Mouse (Mus musculus) CH12.LX (cell line): ENCODE measurements at regions not wholly inside any gene's neighbourhood (a gene's known extent, or its start where the extent isn't known, plus 50 kb on each side); places are given as distances from the start of the nearest gene placed in this dataset.

Source experiments
- DNase-seq: peaks from one replicate; pipeline ENCODE4 v3.0.0-alpha.2; 2013; ENCODE audit errors: extremely low read depth
- H3K27ac ChIP-seq: 2 replicates; pipeline ENCODE4 v1.5.1; 2012; ENCODE audit warnings: low read depth, mild to moderate bottlenecking, control low read depth, moderate library complexity; ENCODE audit not compliant: insufficient read depth
- H3K27me3 ChIP-seq: replicated peaks from 2 replicates; pipeline ENCODE3; 2012; ENCODE audit warnings: inconsistent platforms
- H3K36me3 ChIP-seq, 2 experiments: replicated peaks in 1 of 2; 2 replicates each; pipeline versions ENCODE3 to v1.6.1; 2012; ENCODE audit warnings: inconsistent platforms in 1 of 2, low read length in 1 of 2, mild to moderate bottlenecking in 1 of 2, mixed read lengths in 1 of 2, moderate library complexity in 1 of 2; ENCODE audit not compliant: control insufficient read depth in 1 of 2, insufficient read depth in 1 of 2
- H3K4me1 ChIP-seq, 2 experiments: 2 replicates each; pipeline ENCODE4 v1.6.1; 2012; ENCODE audit warnings: inconsistent platforms in 1 of 2, moderate library complexity in 1 of 2; ENCODE audit not compliant: insufficient read depth in 2 of 2, control insufficient read depth in 1 of 2
- H3K4me2 ChIP-seq: 2 replicates; pipeline ENCODE4 v1.6.1; 2012; ENCODE audit warnings: low read depth, mild to moderate bottlenecking, control low read depth; ENCODE audit not compliant: poor library complexity, insufficient read depth, severe bottlenecking
- H3K4me3 ChIP-seq, 3 experiments: fragments of 150-350 bp in 1 of 3; sonication (generic) in 1 of 3; replicated peaks in 1 of 3; 2 replicates each; pipeline versions ENCODE3 to v1.5.1; 2011 to 2012; ENCODE audit warnings: low read depth in 2 of 3, low read length in 2 of 3, mild to moderate bottlenecking in 2 of 3, moderate library complexity in 2 of 3, control low read depth in 1 of 3, improper control_type of control experiment in 1 of 3, inconsistent platforms in 1 of 3, mixed read lengths in 1 of 3; ENCODE audit not compliant: poor library complexity in 1 of 3
- H3K79me2 ChIP-seq: replicated peaks from 2 replicates; pipeline ENCODE4 v1.6.1; 2012; ENCODE audit warnings: mild to moderate bottlenecking, moderate library complexity; ENCODE audit not compliant: control insufficient read depth, poor library complexity, insufficient read depth, severe bottlenecking; ENCODE audit errors: extremely low read depth
- H3K9ac ChIP-seq: 2 replicates; pipeline ENCODE4 v1.6.1; 2012; ENCODE audit warnings: low read depth, mild to moderate bottlenecking, control low read depth, moderate library complexity; ENCODE audit not compliant: insufficient read depth
- H3K9me3 ChIP-seq: replicated peaks from 2 replicates; pipeline ENCODE3; 2012; ENCODE audit warnings: low read length, inconsistent platforms, mixed read lengths
- CHD1 ChIP-seq: IDR thresholded peaks from 2 replicates; pipeline ENCODE4 v1.6.1; 2012; ENCODE audit warnings: low read depth, low read length, improper control_type of control experiment, inconsistent platforms
- CHD2 ChIP-seq: IDR thresholded peaks from 2 replicates; pipeline ENCODE4 v1.6.1; 2011; ENCODE audit warnings: low read length, improper control_type of control experiment
- ELF1 ChIP-seq: IDR thresholded peaks from 2 replicates; pipeline ENCODE4 v1.6.1; 2014; ENCODE audit warnings: low read depth, mild to moderate bottlenecking, inconsistent platforms, low read length, improper control_type of control experiment
- EP300 ChIP-seq: IDR thresholded peaks from 2 replicates; pipeline ENCODE4 v1.6.1; 2011; ENCODE audit warnings: low read length, improper control_type of control experiment
- ETS1 ChIP-seq: conservative IDR thresholded peaks from 2 replicates; pipeline ENCODE4 v1.6.1; 2012; ENCODE audit warnings: low read depth, mild to moderate bottlenecking, inconsistent platforms, low read length, improper control_type of control experiment, moderate library complexity
- KAT2A ChIP-seq: IDR thresholded peaks from 2 replicates; pipeline ENCODE4 v1.6.1; 2012; ENCODE audit warnings: low read length, improper control_type of control experiment, inconsistent platforms; ENCODE audit not compliant: insufficient replicate concordance
- MAZ ChIP-seq: IDR thresholded peaks from 2 replicates; pipeline ENCODE4 v1.6.1; 2012; ENCODE audit warnings: low read depth, mild to moderate bottlenecking, inconsistent platforms, low read length, improper control_type of control experiment, moderate library complexity
- UBTF ChIP-seq: IDR thresholded peaks from 2 replicates; pipeline ENCODE4 v1.6.1; 2012; ENCODE audit warnings: low read depth, mild to moderate bottlenecking, inconsistent platforms, low read length, improper control_type of control experiment, moderate library complexity
- ZMIZ1 ChIP-seq: IDR thresholded peaks from 2 replicates; pipeline ENCODE4 v1.6.1; 2012; ENCODE audit warnings: low read depth, mild to moderate bottlenecking, inconsistent platforms, low read length, improper control_type of control experiment
- ZNF384 ChIP-seq: IDR thresholded peaks from 2 replicates; pipeline ENCODE4 v1.6.1; 2012; ENCODE audit warnings: low read depth, low read length, improper control_type of control experiment, inconsistent platforms
- dilution Hi-C: fragments of 300-500 bp; cut with MboI; formaldehyde crosslinking; loops from 2 replicates; pipeline ENCODE4 v1.14.3; 2020; ENCODE audit warnings: low sequenced_read_pairs; ENCODE audit not compliant: extremely low pct_unique_long_range_greater_than_20kb, extremely low pct_ligation_motif_present
- in situ Hi-C: fragments of 300-500 bp; cut with MboI; formaldehyde crosslinking; loops from 3 replicates; pipeline ENCODE4 v1.14.3; 2019; ENCODE audit warnings: low sequenced_read_pairs, low pct_ligation_motif_present, low pct_unique_long_range_greater_than_20kb, mixed read lengths

GRCm38 (mm10) chr14:25373167-25373566 lies 85.8 kb upstream of the Zmiz1 start:
- in situ Hi-C loops, result no loop called here
- Histone ChIP-seq H3K4me3 (no peak overlapping the region), H3K9me3 (no peaks in the 10 kb centered on the region), H3K79me2 (no peaks in the 10 kb centered on the region), H3K4me1 (peaks cover 23 to 75% of the 10 kb centered on the region in 2 experiments), H3K27ac (no peak overlapping the region), H3K36me3 (no peaks in the 10 kb centered on the region), H3K9ac (no peak overlapping the region), H3K27me3 (no peaks in the 10 kb centered on the region), H3K4me2 (no peak overlapping the region)
- dilution Hi-C loops, result no loop called here
- no peak for TF ChIP-seq UBTF
- DNase-seq, result no peak

- dilution Hi-C loops (no loop called here), in situ Hi-C loops (no loop called here)
- H3K4me1 ChIP-seq, result peaks cover 31 to 74% of the 10 kb centered on the region in 2 experiments
Observed at GRCm38 (mm10) chr14:25375001-25375400, 84.0 kb upstream of the Zmiz1 start.

GRCm38 (mm10) chr14:25377091-25377490 lies 81.9 kb upstream of the Zmiz1 start:
- Histone ChIP-seq H3K9ac (0 out of 2 replicates have a peak overlapping the region, but pooled peaks have one; percentile 78), H3K4me1 (peaks cover 28 to 64% of the 10 kb centered on the region in 2 experiments), H3K27me3 (no peaks in the 10 kb centered on the region), H3K79me2 (no peaks in the 10 kb centered on the region), H3K36me3 (peaks cover 0 to 5% of the 10 kb centered on the region in 2 experiments), H3K27ac (no peak overlapping the region), H3K9me3 (no peaks in the 10 kb centered on the region), H3K4me3 (no peak overlapping the region), H3K4me2 (peak overlapping the region; percentile 78)
- TF ChIP-seq CHD1 (no peak), ZMIZ1 (no peak), CHD2 (no peak), ELF1 (peak; percentile 17; the same call in 1 of the 2 replicates)
- DNase-seq, result no peak
- in situ Hi-C loops, result no loop called here
- dilution Hi-C loops, result no loop called here

More at GRCm38 (mm10) chr14:25375001-25375400, 84.0 kb upstream of the Zmiz1 start:
- no peaks in the 10 kb centered on the region for H3K9me3 ChIP-seq
- no peaks in the 10 kb centered on the region for H3K36me3 ChIP-seq
- H3K4me2 ChIP-seq, result no peak overlapping the region
- no peaks in the 10 kb centered on the region for H3K27me3 ChIP-seq
- no peaks in the 10 kb centered on the region for H3K79me2 ChIP-seq
- TF ChIP-seq KAT2A (no peak), CHD2 (no peak)
- TF ChIP-seq, all 38 proteins: peak for 0
- Histone ChIP-seq H3K9ac (no peak overlapping the region), H3K4me3 (no peak overlapping the region), H3K27ac (no peak overlapping the region)
- DNase-seq, result no peak

GRCm38 (mm10) chr14:25377554-25377899 lies 81.5 kb upstream of the Zmiz1 start:
- H3K4me1 ChIP-seq, result peaks cover 25 to 62% of the 10 kb centered on the region in 2 experiments
- H3K4me2 ChIP-seq, result peak overlapping the region; percentile 78
- peak overlapping the region; percentile 78 for H3K9ac ChIP-seq
- H3K36me3 ChIP-seq, result peaks cover 0 to 5% of the 10 kb centered on the region in 2 experiments
- peak overlapping the region; percentile 47 to 66 (median 49) for H3K4me3 ChIP-seq
- in situ Hi-C loops, result no loop called here
- H3K27ac ChIP-seq, result peak overlapping the region; percentile 56
- H3K27me3 ChIP-seq, result no peaks in the 10 kb centered on the region
- H3K79me2 ChIP-seq, result no peaks in the 10 kb centered on the region
- dilution Hi-C loops, result no loop called here
- no peaks in the 10 kb centered on the region for H3K9me3 ChIP-seq
- DNase-seq, result no peak
- TF ChIP-seq MAZ, result 0 out of 2 replicates have a peak, but pooled peaks have one; percentile 36
- no peak for TF ChIP-seq ETS1
- TF ChIP-seq EP300, result no peak
- TF ChIP-seq ZNF384, result no peak
